Mouse (Mus musculus) kidney, embryonic 14.5 days (tissue): ENCODE results near the gene Rab8a. TPM values are rescaled to one million over a fixed set of nuclear protein-coding genes. Genes with fewer than 3 reads are reported as not detected.

ENCODE experiments used
- ATAC-seq: fragments of 200-750 bp; cut with Nextera tagmentation; 2 replicates; pipeline ENCODE4 v1.8.0; 2017; ENCODE audit warnings: moderate number of reproducible peaks, mild to moderate bottlenecking, moderate TSS enrichment, moderate library complexity; ENCODE audit not compliant: low FRiP score, low TSS enrichment
- H3K27ac ChIP-seq: fragments of 300-500 bp; sonication (generic); 2 replicates; pipeline ENCODE4 v1.5.1; 2014; ENCODE audit warnings: low read depth, mild to moderate bottlenecking, low read length, moderate library complexity, mixed read lengths
- H3K27me3 ChIP-seq: fragments of 300-500 bp; sonication (generic); 2 replicates; pipeline ENCODE4 v1.6.1; 2014; ENCODE audit warnings: mild to moderate bottlenecking, low read length; ENCODE audit not compliant: control insufficient read depth, insufficient read depth
- H3K36me3 ChIP-seq: fragments of 300-500 bp; sonication (generic); 2 replicates; pipeline ENCODE4 v1.6.1; 2014; ENCODE audit warnings: low read length, mixed read lengths; ENCODE audit not compliant: control insufficient read depth, insufficient read depth
- H3K4me1 ChIP-seq: fragments of 300-500 bp; sonication (generic); 2 replicates; pipeline ENCODE4 v1.6.1; 2014; ENCODE audit warnings: low read length, mixed read lengths; ENCODE audit not compliant: control insufficient read depth, insufficient read depth
- H3K4me2 ChIP-seq: fragments of 300-500 bp; sonication (generic); replicated peaks from 2 replicates; pipeline ENCODE4 v1.6.1; 2014; ENCODE audit warnings: low read depth, mild to moderate bottlenecking, low read length
- H3K4me3 ChIP-seq: fragments of 300-500 bp; sonication (generic); 2 replicates; pipeline ENCODE4 v1.5.1; 2014; ENCODE audit warnings: mild to moderate bottlenecking, low read length
- H3K9ac ChIP-seq: fragments of 300-500 bp; sonication (generic); 2 replicates; pipeline ENCODE4 v1.6.1; 2014; ENCODE audit warnings: low read depth, mild to moderate bottlenecking, low read length, moderate library complexity
- H3K9me3 ChIP-seq: fragments of 300-500 bp; sonication (generic); 2 replicates; pipeline ENCODE4 v1.6.1; 2016; ENCODE audit warnings: low read length; ENCODE audit not compliant: control insufficient read depth
- WGBS: fragments of 180-500 bp; shearing (Covaris S2); extraction: QIAGEN DNeasy Blood & Tissue Kit; methylation state at CpG from one replicate; pipeline ENCODE4 v1.1.7; 2014; 5-methylcytosine and 5-hydroxymethylcytosine counted together
- polyA plus RNA-seq: library from polyadenylated mRNA; unstranded; fragments of >200 nt; fragmentation: Nextera tagmentation; extraction: Ambion mirVana; gene quantifications from 2 replicates; pipeline ENCODE4 v1.2.1, GENCODE M21; 2014

Rab8a gene
- polyA plus RNA-seq, 1 experiment from 2014 or later = 88.9 TPM

- Histone ChIP-seq H3K9ac (no peak within 1 kb of the TSS), H3K27me3 (peaks cover 5% of the 10 kb centered on the region; the same call in 1 of the 2 replicates), H3K4me3 (no peak within 1 kb of the TSS), H3K4me2 (no peak within 1 kb of the TSS), H3K9me3 (no peaks in the 10 kb centered on the region), H3K36me3 (no peaks in the 10 kb centered on the region), H3K27ac (no peak within 1 kb of the TSS), H3K4me1 (no peaks in the 10 kb centered on the region)
- ATAC-seq = no peak
- WGBS = 69% methylated on average over 4 of the region's 4 CpGs
Observed at GRCm38 (mm10) chr8:72213536-72213935, 52.5 kb downstream of the Rab8a start, which contains the start of gene Gm11034. Gm11034 (minus strand) TSS chr8:72213636.

GRCm38 (mm10) chr8:72215060-72215459, 54.1 kb downstream of the Rab8a start:
- no peak overlapping the region for H3K27ac ChIP-seq
- H3K9ac ChIP-seq = no peak overlapping the region
- H3K9me3 ChIP-seq = no peaks in the 10 kb centered on the region
- no peak for ATAC-seq
- H3K27me3 ChIP-seq = peaks cover 5% of the 10 kb centered on the region; the same call in 1 of the 2 replicates
- WGBS = 35% methylated on average over 2 of the region's 2 CpGs
- no peaks in the 10 kb centered on the region for H3K4me1 ChIP-seq
- no peak overlapping the region for H3K4me3 ChIP-seq
- no peaks in the 10 kb centered on the region for H3K36me3 ChIP-seq
- no peak overlapping the region for H3K4me2 ChIP-seq

DNA sequence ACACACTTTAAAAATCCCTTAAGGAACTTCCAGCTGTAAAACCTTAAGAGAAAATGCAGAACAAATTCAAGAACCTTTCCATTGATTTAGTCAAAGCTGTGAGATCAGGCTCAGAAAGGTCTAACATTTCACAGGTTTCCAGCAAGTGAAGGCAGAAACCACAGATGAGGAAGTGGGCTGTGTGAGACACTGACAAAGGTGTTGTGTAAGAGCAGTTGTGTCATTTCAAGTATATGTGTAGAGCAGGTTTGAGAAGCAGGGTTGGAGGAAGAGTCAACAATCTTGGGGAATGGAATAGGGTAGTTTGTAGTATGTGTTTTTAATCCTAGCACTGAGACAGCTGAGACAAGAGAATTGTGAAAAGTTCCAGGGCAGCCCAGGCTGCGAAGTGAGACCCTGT, 54.9 kb downstream of the Rab8a start:
- ATAC-seq = no peak
- 69% methylated on average over 1 of the region's 1 CpGs for WGBS
- H3K4me1 ChIP-seq = peaks cover 7% of the 10 kb centered on the region; the same call in 1 of the 2 replicates
- peaks cover 5% of the 10 kb centered on the region; the same call in 1 of the 2 replicates for H3K27me3 ChIP-seq
- no peak overlapping the region for H3K4me3 ChIP-seq
- no peak overlapping the region for H3K9ac ChIP-seq
- no peaks in the 10 kb centered on the region for H3K36me3 ChIP-seq
- no peak overlapping the region for H3K27ac ChIP-seq
- no peaks in the 10 kb centered on the region for H3K9me3 ChIP-seq
- no peak overlapping the region for H3K4me2 ChIP-seq

- peaks cover 25% of the 10 kb centered on the region for H3K36me3 ChIP-seq
- peak; percentile 21 for ATAC-seq
- H3K9ac ChIP-seq = no peak overlapping the region
- H3K27me3 ChIP-seq = peaks cover 5% of the 10 kb centered on the region; the same call in 1 of the 2 replicates
- no peaks in the 10 kb centered on the region for H3K9me3 ChIP-seq
- peaks cover 11% of the 10 kb centered on the region; the same call in 1 of the 2 replicates for H3K4me1 ChIP-seq
- no peak overlapping the region for H3K27ac ChIP-seq
- 76% methylated on average over 9 of the region's 10 CpGs for WGBS
- peak overlapping the region; percentile 79 for H3K4me2 ChIP-seq
- peak overlapping the region; percentile 87 for H3K4me3 ChIP-seq
Observed at GRCm38 (mm10) chr8:72218781-72219540, 58.0 kb downstream of the Rab8a start.

- 17% methylated on average over 39 of the region's 39 CpGs for WGBS
- Histone ChIP-seq H3K4me1 (peaks cover 11% of the 10 kb centered on the region; the same call in 1 of the 2 replicates), H3K27ac (peak within 1 kb of the TSS; percentile 63), H3K36me3 (peaks cover 29% of the 10 kb centered on the region), H3K9ac (peak within 1 kb of the TSS; percentile 81), H3K4me3 (peak within 1 kb of the TSS; percentile 87), H3K27me3 (peaks cover 5% of the 10 kb centered on the region; the same call in 1 of the 2 replicates), H3K9me3 (no peaks in the 10 kb centered on the region), H3K4me2 (peak within 1 kb of the TSS; percentile 79)
- peak; percentile 98 for ATAC-seq
Observed at GRCm38 (mm10) chr8:72219541-72220363, 58.8 kb downstream of the Rab8a start, which contains the start of gene Fam32a. Fam32a (plus strand) TSS chr8:72219730.

- WGBS = 88% methylated on average over 4 of the region's 4 CpGs
- no peak for ATAC-seq
- H3K27ac ChIP-seq = no peak overlapping the region
- H3K4me3 ChIP-seq = peak overlapping the region; percentile 87
- no peaks in the 10 kb centered on the region for H3K9me3 ChIP-seq
- H3K9ac ChIP-seq = peak overlapping the region; percentile 81; the same call in 1 of the 2 replicates
- peaks cover 11% of the 10 kb centered on the region; the same call in 1 of the 2 replicates for H3K4me1 ChIP-seq
- peak overlapping the region; percentile 79 for H3K4me2 ChIP-seq
- no peaks in the 10 kb centered on the region for H3K27me3 ChIP-seq
- peaks cover 29% of the 10 kb centered on the region for H3K36me3 ChIP-seq
Observed at GRCm38 (mm10) chr8:72220758-72221157, 59.8 kb downstream of the Rab8a start.

DNA sequence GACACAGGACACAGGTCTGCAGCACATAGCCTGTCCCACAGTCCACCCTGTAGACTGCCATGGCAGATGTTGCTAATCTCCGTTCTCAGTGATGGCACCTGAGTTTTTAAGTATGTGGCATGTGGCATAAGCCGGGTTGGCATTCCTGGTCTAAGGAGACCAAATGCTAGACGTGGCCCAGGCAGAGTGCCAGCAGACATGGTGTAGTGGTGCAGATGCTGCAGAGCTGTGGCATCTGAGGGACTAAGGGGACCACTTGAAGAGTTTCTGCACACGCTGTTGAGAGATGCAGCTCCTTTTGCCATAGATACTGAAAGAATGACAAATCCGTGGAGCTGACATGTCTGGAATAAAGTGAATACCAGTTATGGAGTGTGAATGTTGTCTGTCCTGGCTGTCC, 61.7 kb downstream of the Rab8a start:
- no peak for ATAC-seq
- no peak overlapping the region for H3K4me2 ChIP-seq
- WGBS = 88% methylated on average over 5 of the region's 5 CpGs
- H3K4me1 ChIP-seq = peaks cover 11% of the 10 kb centered on the region; the same call in 1 of the 2 replicates
- H3K27ac ChIP-seq = no peak overlapping the region
- no peaks in the 10 kb centered on the region for H3K27me3 ChIP-seq
- no peak overlapping the region for H3K9ac ChIP-seq
- peaks cover 29% of the 10 kb centered on the region for H3K36me3 ChIP-seq
- H3K9me3 ChIP-seq = no peaks in the 10 kb centered on the region
- no peak overlapping the region for H3K4me3 ChIP-seq
